Mouse (Mus musculus) midbrain, embryonic 11.5 days (tissue): ENCODE measurements around the gene Fpgs. TPM values are rescaled to one million over a fixed set of nuclear protein-coding genes. Genes with fewer than 3 reads are reported as not detected.
A peak's percentile ranks its signal among the peaks of the same experiment; 100 is the strongest.

Experiments used
- ATAC-seq: fragments of 200-750 bp; cut with Nextera tagmentation; 2 replicates; pipeline ENCODE4 v1.8.0; 2017; ENCODE audit warnings: moderate TSS enrichment, moderate library complexity; ENCODE audit not compliant: low FRiP score
- DNase-seq: peaks from one replicate; pipeline ENCODE4 v3.0.0; 2015; ENCODE audit warnings: low spot score; ENCODE audit errors: missing footprints
- H3K27ac ChIP-seq: fragments of 300-500 bp; sonication (generic); 2 replicates; pipeline ENCODE4 v1.5.1; 2014; ENCODE audit warnings: low read depth, low read length
- H3K27me3 ChIP-seq: fragments of 300-500 bp; sonication (generic); 2 replicates; pipeline ENCODE4 v1.6.1; 2014; ENCODE audit warnings: mild to moderate bottlenecking, low read length, moderate library complexity, mixed read lengths; ENCODE audit not compliant: control insufficient read depth, insufficient read depth
- H3K36me3 ChIP-seq: fragments of 300-500 bp; sonication (generic); 2 replicates; pipeline ENCODE4 v1.6.1; 2014; ENCODE audit warnings: mild to moderate bottlenecking, low read length, moderate library complexity, mixed read lengths; ENCODE audit not compliant: control insufficient read depth, insufficient read depth
- H3K4me1 ChIP-seq: fragments of 300-500 bp; sonication (generic); 2 replicates; pipeline ENCODE4 v1.6.1; 2014; ENCODE audit warnings: low read length; ENCODE audit not compliant: control insufficient read depth, insufficient read depth
- H3K4me2 ChIP-seq: fragments of 300-500 bp; sonication (generic); 2 replicates; pipeline ENCODE4 v1.6.1; 2014; ENCODE audit warnings: mild to moderate bottlenecking, moderate library complexity
- H3K4me3 ChIP-seq: fragments of 300-500 bp; sonication (generic); 2 replicates; pipeline ENCODE4 v1.5.1; 2014; ENCODE audit warnings: low read depth, low read length
- H3K9ac ChIP-seq: fragments of 300-500 bp; sonication (generic); 2 replicates; pipeline ENCODE4 v1.6.1; 2014; ENCODE audit warnings: low read length
- H3K9me3 ChIP-seq: fragments of 300-500 bp; sonication (generic); 2 replicates; pipeline ENCODE4 v1.6.1; 2016; ENCODE audit warnings: low read length; ENCODE audit not compliant: control insufficient read depth
- WGBS: fragments of 180-500 bp; shearing (Covaris S2); extraction: QIAGEN DNeasy Blood & Tissue Kit; methylation state at CpG from one replicate; pipeline ENCODE4 v1.1.7; 2014; 5-methylcytosine and 5-hydroxymethylcytosine counted together
- polyA plus RNA-seq: library from polyadenylated mRNA; unstranded; fragments of >200 nt; fragmentation: Nextera tagmentation; extraction: Ambion mirVana; gene quantifications from 2 replicates; pipeline ENCODE4 v1.2.1, GENCODE M21; 2014

Gene Fpgs
- polyA plus RNA-seq, 1 experiment from 2014 or later: 13.9 TPM

DNA sequence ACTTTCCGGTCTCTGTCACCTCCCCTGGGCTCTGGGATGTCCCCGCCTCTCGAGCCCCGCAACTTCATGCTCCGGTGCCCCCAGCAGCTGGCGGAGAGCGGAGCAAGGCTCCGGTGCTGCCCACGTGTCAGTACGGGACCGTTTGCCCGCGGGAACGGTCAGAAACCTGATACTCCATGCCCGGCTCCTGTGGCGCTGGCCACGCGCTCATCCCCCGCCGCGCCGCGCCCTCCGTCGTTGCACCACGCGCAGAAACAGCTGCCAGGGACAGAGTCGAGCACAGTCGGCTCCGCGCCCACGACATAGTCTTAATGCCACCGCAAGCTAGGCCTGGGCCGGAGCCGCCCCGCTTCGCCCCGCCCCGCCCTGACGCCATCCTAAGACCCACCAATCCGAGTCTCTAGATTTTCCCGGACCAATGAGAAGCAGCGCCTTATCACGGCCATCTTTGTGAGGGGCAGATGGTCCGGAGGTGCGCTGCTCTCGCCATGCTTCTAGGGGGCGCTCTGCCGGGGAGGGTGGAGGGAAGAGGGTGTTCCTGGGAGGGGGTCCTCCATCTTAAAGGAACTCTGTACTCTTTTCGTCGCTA lies 10.0 kb downstream of the Fpgs start:
- Histone ChIP-seq H3K9me3 (no peaks in the 10 kb centered on the region), H3K36me3 (no peaks in the 10 kb centered on the region), H3K4me2 (peak overlapping the region; percentile 93), H3K4me1 (peaks cover 7% of the 10 kb centered on the region), H3K4me3 (peak overlapping the region; percentile 77), H3K27ac (no peak overlapping the region; the same call in 1 of the 2 replicates), H3K27me3 (no peaks in the 10 kb centered on the region), H3K9ac (peak overlapping the region; percentile 86)
- ATAC-seq: peak; percentile 99
- peak; percentile 99 for DNase-seq
- under 1% methylated on average over 51 of the region's 51 CpGs for WGBS

DNA sequence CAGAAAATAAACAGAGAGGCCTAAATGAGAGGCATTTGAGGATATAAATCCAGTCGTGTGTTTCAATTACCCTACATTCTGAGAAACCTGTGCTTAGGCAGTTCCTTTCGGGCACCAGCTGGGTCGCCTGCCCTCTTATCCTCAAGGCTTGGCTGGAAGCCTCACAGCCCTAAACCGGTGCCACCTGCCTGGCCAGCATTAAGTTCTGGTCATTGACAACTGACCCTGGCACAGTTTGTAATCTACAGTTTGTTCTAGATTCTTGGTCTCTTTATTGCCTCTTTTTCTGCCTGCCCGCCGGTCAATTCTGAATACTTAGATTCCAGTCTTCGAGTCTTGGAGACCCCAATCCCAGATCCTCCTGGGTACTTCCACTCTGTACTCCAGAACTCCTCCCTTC lies 10.7 kb downstream of the Fpgs start:
- Histone ChIP-seq H3K4me1 (peaks cover 7% of the 10 kb centered on the region), H3K4me2 (peak overlapping the region; percentile 93), H3K9me3 (no peaks in the 10 kb centered on the region), H3K9ac (peak overlapping the region; percentile 86), H3K27me3 (no peaks in the 10 kb centered on the region), H3K36me3 (no peaks in the 10 kb centered on the region), H3K4me3 (peak overlapping the region; percentile 77), H3K27ac (no peak overlapping the region)
- DNase-seq (no peak), ATAC-seq (no peak)
- WGBS: 25% methylated on average over 7 of the region's 7 CpGs

DNA sequence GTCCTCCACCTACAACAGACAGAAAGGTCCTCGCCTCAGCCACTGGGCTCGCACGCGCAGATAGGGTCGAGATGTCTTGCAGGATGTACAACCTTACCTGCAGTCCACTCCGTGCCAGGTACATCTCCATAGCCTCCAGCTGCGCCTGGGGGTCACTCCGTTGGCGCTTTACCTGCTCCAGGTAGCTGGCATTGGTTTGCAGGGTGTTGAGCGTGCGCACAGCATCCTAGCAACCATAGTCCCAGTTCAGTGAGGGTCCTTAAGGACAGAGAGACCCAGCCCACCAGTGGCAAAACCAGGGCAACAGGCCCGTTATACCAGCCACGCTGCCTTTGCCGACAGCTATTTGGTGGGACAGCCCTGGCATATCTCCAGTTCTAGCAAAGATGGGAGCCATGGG lies 11.4 kb downstream of the Fpgs start:
- H3K9me3 ChIP-seq: no peaks in the 10 kb centered on the region
- H3K4me1 ChIP-seq: peaks cover 7% of the 10 kb centered on the region
- H3K27ac ChIP-seq: no peak overlapping the region
- H3K27me3 ChIP-seq: no peaks in the 10 kb centered on the region
- ATAC-seq (no peak), DNase-seq (no peak)
- H3K4me3 ChIP-seq: no peak overlapping the region
- 97% methylated on average over 14 of the region's 14 CpGs for WGBS
- H3K9ac ChIP-seq: no peak overlapping the region
- H3K4me2 ChIP-seq: no peak overlapping the region
- peaks cover 2% of the 10 kb centered on the region; the same call in 1 of the 2 replicates for H3K36me3 ChIP-seq

DNA sequence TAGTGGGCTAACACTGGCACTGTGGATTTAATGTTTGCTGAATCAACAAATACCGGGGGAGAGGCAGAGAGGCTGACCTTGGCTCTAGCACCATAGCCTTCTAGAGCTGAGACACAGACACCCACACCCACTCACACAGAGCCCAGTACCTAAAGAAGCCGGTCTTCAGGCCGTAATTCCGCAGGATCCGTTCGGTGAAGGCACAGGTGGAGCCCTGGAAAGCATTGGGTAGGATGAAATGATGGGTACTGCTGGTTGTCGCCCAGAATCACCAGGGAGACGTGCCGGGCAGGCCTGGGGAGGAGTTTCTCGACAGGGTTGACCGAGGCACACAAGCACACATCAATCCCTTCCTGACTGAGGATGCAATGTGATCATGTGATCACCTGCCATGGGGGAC lies 12.9 kb downstream of the Fpgs start:
- Histone ChIP-seq H3K9me3 (no peaks in the 10 kb centered on the region), H3K4me2 (no peak overlapping the region), H3K27me3 (no peaks in the 10 kb centered on the region), H3K9ac (no peak overlapping the region), H3K4me1 (peaks cover 7% of the 10 kb centered on the region), H3K36me3 (peaks cover 4% of the 10 kb centered on the region; the same call in 1 of the 2 replicates), H3K4me3 (no peak overlapping the region), H3K27ac (no peak overlapping the region)
- 92% methylated on average over 11 of the region's 11 CpGs for WGBS
- no peak for ATAC-seq
- DNase-seq: no peak

DNA sequence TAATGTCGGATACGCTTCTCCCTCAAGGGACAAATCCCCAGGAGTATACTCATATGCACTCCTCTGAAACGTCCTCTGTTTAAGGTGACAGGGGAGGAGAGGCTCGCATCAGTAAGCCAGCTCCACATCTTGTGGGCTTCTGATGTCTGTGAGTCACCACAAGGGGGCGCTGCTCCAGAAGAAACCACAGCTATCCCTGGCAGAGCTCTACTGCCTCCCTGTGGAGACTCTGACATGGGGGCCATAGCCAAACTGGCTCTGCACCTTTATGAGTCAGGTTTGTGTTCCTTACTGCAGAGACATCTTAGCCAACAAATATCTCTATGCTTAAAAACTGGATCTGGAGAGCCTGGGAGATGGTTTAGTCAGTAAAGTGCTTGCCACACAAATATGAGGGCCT lies 14.5 kb downstream of the Fpgs start:
- Histone ChIP-seq H3K9ac (no peak overlapping the region), H3K36me3 (peaks cover 4% of the 10 kb centered on the region; the same call in 1 of the 2 replicates), H3K4me1 (peaks cover 7% of the 10 kb centered on the region), H3K27me3 (no peaks in the 10 kb centered on the region), H3K4me2 (no peak overlapping the region), H3K4me3 (no peak overlapping the region), H3K27ac (no peak overlapping the region), H3K9me3 (no peaks in the 10 kb centered on the region)
- DNase-seq (peak; percentile 98), ATAC-seq (no peak)
- 18% methylated on average over 5 of the region's 5 CpGs for WGBS

DNA sequence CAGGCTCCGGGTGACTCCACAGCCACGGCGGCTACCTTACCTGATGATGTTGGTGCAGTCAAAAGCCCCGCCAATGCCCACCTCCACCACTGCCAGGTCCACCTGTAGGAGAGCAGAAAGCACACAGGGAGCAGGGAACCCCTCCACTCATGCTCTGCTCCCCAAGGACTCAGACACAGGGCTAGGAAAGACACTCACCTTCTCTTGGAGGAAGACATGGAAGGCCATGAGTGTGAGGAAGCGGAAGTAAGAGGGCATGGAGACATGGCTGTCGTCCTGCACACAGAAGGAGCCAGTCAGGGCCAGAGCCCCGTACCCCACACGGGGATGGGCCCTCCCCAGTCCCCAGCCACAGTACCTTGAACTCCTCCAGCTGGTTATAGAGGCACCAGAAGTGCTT lies 16.4 kb downstream of the Fpgs start:
- Histone ChIP-seq H3K4me3 (no peak overlapping the region), H3K9ac (no peak overlapping the region), H3K36me3 (peaks cover 10% of the 10 kb centered on the region; the same call in 1 of the 2 replicates), H3K27ac (no peak overlapping the region), H3K9me3 (no peaks in the 10 kb centered on the region), H3K27me3 (no peaks in the 10 kb centered on the region), H3K4me2 (no peak overlapping the region), H3K4me1 (peaks cover 1% of the 10 kb centered on the region; the same call in 1 of the 2 replicates)
- ATAC-seq (no peak), DNase-seq (no peak)
- WGBS: 97% methylated on average over 8 of the region's 8 CpGs

DNA sequence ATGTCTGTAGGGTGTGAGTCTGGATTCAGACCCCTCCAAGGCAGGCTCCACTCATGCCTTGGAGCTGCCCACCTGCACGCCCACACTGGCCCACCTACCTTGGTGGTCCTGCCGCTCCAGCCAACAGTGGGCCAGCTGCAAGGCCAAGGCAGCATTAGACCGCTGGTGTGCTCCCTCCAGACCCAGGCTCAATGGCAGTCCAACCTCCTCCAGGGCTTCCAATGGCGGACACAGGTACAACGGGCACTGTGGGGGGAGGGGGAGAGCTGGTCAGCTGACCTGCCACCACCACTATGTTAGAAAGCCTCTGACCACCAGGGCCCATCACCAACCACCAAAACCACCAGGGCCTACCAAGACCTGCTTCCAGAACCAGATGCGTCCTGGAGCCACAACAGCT lies 17.3 kb downstream of the Fpgs start:
- H3K4me1 ChIP-seq: no peaks in the 10 kb centered on the region
- H3K36me3 ChIP-seq: peaks cover 11% of the 10 kb centered on the region; the same call in 1 of the 2 replicates
- no peak overlapping the region for H3K27ac ChIP-seq
- H3K9me3 ChIP-seq: no peaks in the 10 kb centered on the region
- no peak overlapping the region for H3K4me2 ChIP-seq
- no peak for ATAC-seq
- WGBS: 88% methylated on average over 6 of the region's 6 CpGs
- H3K27me3 ChIP-seq: no peaks in the 10 kb centered on the region
- DNase-seq: no peak
- H3K9ac ChIP-seq: no peak overlapping the region
- H3K4me3 ChIP-seq: no peak overlapping the region

DNA sequence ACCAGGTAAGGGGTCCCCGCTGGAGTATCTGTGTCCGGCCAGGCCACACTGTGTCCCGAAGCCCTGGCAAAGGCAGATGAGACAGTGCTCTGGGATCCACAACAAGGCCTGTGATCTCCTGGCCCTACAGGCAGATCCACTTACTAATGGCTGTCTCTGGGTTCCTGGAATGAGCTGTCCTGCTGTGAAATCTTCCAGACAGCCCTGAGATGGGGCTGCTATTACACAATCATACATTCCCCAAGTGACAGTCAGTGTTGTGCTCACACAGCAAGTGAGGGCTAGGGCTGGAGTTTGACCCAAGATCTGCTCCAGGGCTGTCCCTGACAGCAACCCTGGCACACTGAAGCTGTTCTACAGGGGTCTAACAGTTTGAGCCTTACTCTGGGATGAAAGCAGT lies 18.1 kb downstream of the Fpgs start:
- no peaks in the 10 kb centered on the region for H3K27me3 ChIP-seq
- no peaks in the 10 kb centered on the region for H3K9me3 ChIP-seq
- no peak for ATAC-seq
- H3K4me3 ChIP-seq: no peak overlapping the region
- H3K4me1 ChIP-seq: no peaks in the 10 kb centered on the region
- no peak for DNase-seq
- H3K36me3 ChIP-seq: peaks cover 11% of the 10 kb centered on the region; the same call in 1 of the 2 replicates
- 93% methylated on average over 3 of the region's 3 CpGs for WGBS
- H3K9ac ChIP-seq: no peak overlapping the region
- H3K27ac ChIP-seq: no peak overlapping the region
- no peak overlapping the region for H3K4me2 ChIP-seq

DNA sequence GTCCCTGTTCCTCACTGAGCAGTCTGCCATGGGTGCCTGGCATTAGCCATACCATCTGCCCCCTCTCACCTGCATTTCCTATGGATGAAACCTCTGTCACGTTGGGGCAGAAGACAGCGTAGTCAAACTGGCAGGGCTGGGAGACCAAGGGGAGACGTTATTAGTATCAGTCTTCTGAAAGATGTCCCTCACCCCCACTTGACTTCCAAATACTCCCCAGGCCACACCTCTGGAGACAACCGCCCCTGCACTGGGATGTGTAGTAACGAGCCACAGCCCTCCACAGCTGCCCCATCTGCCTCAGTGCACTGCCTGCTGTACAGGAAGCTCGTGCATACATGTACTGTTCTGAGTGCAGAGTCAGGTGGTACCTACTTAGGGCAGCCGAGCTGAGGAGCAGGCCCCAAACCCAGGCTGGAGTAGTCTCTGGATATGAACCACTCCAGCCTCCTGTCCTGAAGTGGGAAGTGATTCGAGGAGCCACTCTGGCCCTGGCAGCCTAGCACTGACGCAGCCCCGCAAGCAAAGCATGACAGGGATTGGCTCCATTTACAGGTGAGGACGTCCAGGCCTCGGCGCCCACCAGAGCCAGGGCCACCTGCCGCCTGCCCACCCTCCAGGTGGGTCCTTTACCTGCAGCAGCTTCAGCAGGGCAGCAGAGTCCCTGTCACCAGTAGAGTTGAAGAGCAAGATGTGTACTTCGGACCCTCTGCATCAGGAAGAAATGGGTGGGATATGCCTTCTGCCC lies 19.1 kb downstream of the Fpgs start:
- no peak overlapping the region for H3K9ac ChIP-seq
- no peak overlapping the region for H3K4me2 ChIP-seq
- DNase-seq: no peak
- ATAC-seq: no peak
- no peaks in the 10 kb centered on the region for H3K4me1 ChIP-seq
- WGBS: 92% methylated on average over 15 of the region's 15 CpGs
- H3K9me3 ChIP-seq: no peaks in the 10 kb centered on the region
- H3K27ac ChIP-seq: no peak overlapping the region
- no peaks in the 10 kb centered on the region for H3K27me3 ChIP-seq
- H3K4me3 ChIP-seq: no peak overlapping the region
- H3K36me3 ChIP-seq: peaks cover 11% of the 10 kb centered on the region; the same call in 1 of the 2 replicates
